Mouse (Mus musculus) lung, adult 2 months (tissue): ENCODE measurements around the gene Bdh2.
A peak's percentile ranks its signal among the peaks of the same experiment; 100 is the strongest.

ENCODE experiments used
- CTCF ChIP-seq: fragments of 200-500 bp; IDR thresholded peaks from 2 replicates; pipeline ENCODE4 v1.5.1; 2011; ENCODE audit warnings: mild to moderate bottlenecking, low read length, control low read depth; ENCODE audit not compliant: insufficient read depth
- POLR2A ChIP-seq: fragments of 200-500 bp; IDR thresholded peaks from 2 replicates; pipeline ENCODE4 v1.6.1; 2011; ENCODE audit warnings: low read depth, mild to moderate bottlenecking, control low read depth, low read length, borderline replicate concordance; ENCODE audit errors: extremely low read depth

- TF ChIP-seq CTCF: peak; percentile 55
- no peak for TF ChIP-seq POLR2A
Measured at GRCm38 (mm10) chr3:135280669-135281415, at the start of gene Bdh2.
